Mouse (Mus musculus) brain, embryonic 14.5 days (tissue): ENCODE data around the gene Syce1.

Experiments
- CTCF ChIP-seq: fragments of 200-500 bp; IDR thresholded peaks from 2 replicates; pipeline ENCODE4 v1.5.1; 2012; ENCODE audit warnings: inconsistent platforms, mild to moderate bottlenecking, moderate library complexity, borderline replicate concordance; ENCODE audit not compliant: insufficient read depth, insufficient read length; ENCODE audit errors: extremely low read depth
- POLR2A ChIP-seq: fragments of 200-500 bp; IDR thresholded peaks from 2 replicates; pipeline ENCODE4 v1.6.1; 2012; ENCODE audit warnings: mild to moderate bottlenecking, inconsistent platforms, borderline replicate concordance; ENCODE audit not compliant: poor library complexity, insufficient read depth, insufficient read length, severe bottlenecking; ENCODE audit errors: extremely low read depth

- no peak for TF ChIP-seq CTCF
- no peak for TF ChIP-seq POLR2A
Measured at GRCm38 (mm10) chr7:140793541-140793940, 5.9 kb upstream of the Syce1 start.
